Mouse (Mus musculus): ENCODE data around the gene Dnah17. TPM values are rescaled to one million over a fixed set of nuclear protein-coding genes. Genes with fewer than 3 reads are reported as not detected.

Dnah17 gene
- polyA plus RNA-seq, 1 experiment from 2014 or later: 0.27 TPM

DNA sequence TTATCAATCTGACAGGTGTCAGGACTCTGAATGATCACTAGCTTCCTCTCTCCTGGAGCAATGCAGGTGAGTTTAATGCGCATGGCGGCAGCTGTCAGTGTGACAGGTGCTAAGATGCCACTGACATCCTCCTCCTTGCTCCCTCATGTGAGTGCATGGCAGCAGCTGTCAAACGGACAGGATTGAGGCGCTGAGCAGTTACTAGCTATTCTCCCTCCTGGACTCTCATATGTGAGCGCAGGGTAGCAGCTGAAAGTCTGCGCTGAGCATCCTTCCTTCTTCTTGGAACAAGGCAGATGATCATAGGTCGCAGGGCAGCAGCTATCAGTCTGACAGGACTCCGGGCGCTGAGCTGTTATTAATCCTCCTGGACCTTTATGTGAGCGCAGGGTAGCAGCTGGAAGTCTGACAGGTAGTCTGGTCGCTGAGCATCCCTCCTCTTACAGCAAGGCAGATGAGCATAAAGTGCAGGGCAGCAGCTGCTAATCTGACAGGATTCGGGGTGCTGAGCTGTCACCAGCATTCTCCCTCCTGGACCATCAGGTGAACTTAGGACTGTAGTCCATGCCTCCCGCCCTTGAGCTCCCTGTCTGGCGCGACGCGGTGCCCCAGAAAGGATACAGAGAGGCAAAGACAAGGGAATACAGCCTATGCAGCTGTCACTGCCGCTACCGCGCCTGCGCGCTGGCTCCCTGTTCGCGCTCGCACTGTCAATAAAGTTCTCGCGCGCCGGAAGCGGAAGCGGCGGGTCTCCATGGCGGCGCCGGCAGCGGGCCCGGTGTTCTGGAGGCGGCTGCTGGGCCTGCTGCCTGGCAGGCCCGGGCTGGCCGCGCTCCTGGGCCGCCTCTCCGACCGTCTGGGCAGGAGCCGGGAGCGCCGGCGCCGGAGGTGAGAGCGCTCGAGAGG, 144.1 kb downstream of the Dnah17 start, which contains the start of gene Pgs1:
Gene Pgs1 (plus strand): TSS at position 167 of the 906 bp plus-strand sequence.
- Histone ChIP-seq H3K27me3 (no peaks in the 10 kb centered on the region), H3K9me3 (replicated peaks) (no peaks in the 10 kb centered on the region), H3K36me3 (no peaks in the 10 kb centered on the region), H3K4me2 (replicated peaks) (peak within 1 kb of the TSS; percentile 87), H3K4me1 (peaks cover 42% of the 10 kb centered on the region), H3K4me3 (peak within 1 kb of the TSS; percentile 100), H3K27ac (peak within 1 kb of the TSS; percentile 89), H3K9ac (peak within 1 kb of the TSS; percentile 98)
- WGBS: 6% methylated on average over 50 of the region's 51 CpGs
- ATAC-seq (ENCODE audit: low FRiP score): peak; percentile 87

DNA sequence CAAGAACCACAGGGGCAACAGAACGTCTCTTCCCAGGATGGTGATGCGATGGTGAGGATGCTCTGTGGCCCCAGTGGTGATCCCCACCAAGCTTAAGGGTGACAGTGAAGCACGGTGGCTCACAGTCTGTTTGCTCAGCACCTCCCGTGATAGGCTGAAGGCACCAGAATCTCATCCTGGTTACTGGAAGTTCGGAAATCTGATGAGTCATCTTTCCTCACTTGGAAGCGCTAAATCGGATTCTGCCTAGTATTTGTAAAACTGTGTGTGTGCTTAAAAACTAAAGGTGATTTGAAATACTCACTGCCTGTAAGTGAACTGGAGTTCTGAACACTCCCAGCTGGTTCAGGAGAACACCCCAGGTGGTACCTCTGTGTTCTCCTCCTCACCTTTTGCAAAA, 146.7 kb downstream of the Dnah17 start:
- H3K4me1 ChIP-seq: peaks cover 22% of the 10 kb centered on the region
- 71% methylated on average over 7 of the region's 7 CpGs for WGBS
- ATAC-seq (ENCODE audit: low FRiP score): no peak
- no peaks in the 10 kb centered on the region for H3K27me3 ChIP-seq
- H3K9ac ChIP-seq: no peak overlapping the region
- H3K9me3 ChIP-seq (replicated peaks): no peaks in the 10 kb centered on the region
- H3K27ac ChIP-seq: no peak overlapping the region
- no peaks in the 10 kb centered on the region for H3K36me3 ChIP-seq
- no peak overlapping the region for H3K4me3 ChIP-seq
- no peak overlapping the region for H3K4me2 ChIP-seq (replicated peaks)

- H3K27me3 ChIP-seq: no peaks in the 10 kb centered on the region
- H3K36me3 ChIP-seq: no peaks in the 10 kb centered on the region
- H3K4me2 ChIP-seq (replicated peaks): no peak overlapping the region
- ATAC-seq (ENCODE audit: low FRiP score): no peak
- H3K4me1 ChIP-seq: peaks cover 10% of the 10 kb centered on the region
- no peaks in the 10 kb centered on the region for H3K9me3 ChIP-seq (replicated peaks)
- WGBS: 78% methylated on average over 5 of the region's 5 CpGs
- H3K9ac ChIP-seq: no peak overlapping the region
- no peak overlapping the region for H3K4me3 ChIP-seq
- H3K27ac ChIP-seq: no peak overlapping the region
Observed at GRCm38 (mm10) chr11:117982426-117982825, 148.0 kb downstream of the Dnah17 start.

GRCm38 (mm10) chr11:117979388-117979787, 151.0 kb downstream of the Dnah17 start:
- Histone ChIP-seq H3K36me3 (no peaks in the 10 kb centered on the region), H3K27me3 (0 out of 2 replicates have a peak, but pooled peaks cover 3% of the 10 kb centered on the region), H3K9ac (no peak overlapping the region), H3K4me3 (no peak overlapping the region), H3K27ac (no peak overlapping the region), H3K4me1 (peaks cover 25% of the 10 kb centered on the region), H3K4me2 (replicated peaks) (no peak overlapping the region), H3K9me3 (replicated peaks) (no peaks in the 10 kb centered on the region)
- WGBS: 58% methylated on average over 7 of the region's 7 CpGs
- no peak for ATAC-seq (ENCODE audit: low FRiP score)

GRCm38 (mm10) chr11:117977694-117978360, 152.6 kb downstream of the Dnah17 start:
- no peak for ATAC-seq (ENCODE audit: low FRiP score)
- H3K9ac ChIP-seq: no peak overlapping the region
- H3K4me2 ChIP-seq (replicated peaks): no peak overlapping the region
- no peak overlapping the region for H3K4me3 ChIP-seq
- peaks cover 26% of the 10 kb centered on the region for H3K4me1 ChIP-seq
- H3K27me3 ChIP-seq: 0 out of 2 replicates have a peak, but pooled peaks cover 3% of the 10 kb centered on the region
- H3K36me3 ChIP-seq: no peaks in the 10 kb centered on the region
- no peak overlapping the region for H3K27ac ChIP-seq
- H3K9me3 ChIP-seq (replicated peaks): no peaks in the 10 kb centered on the region
- 46% methylated on average over 4 of the region's 5 CpGs for WGBS

- no peaks in the 10 kb centered on the region for H3K36me3 ChIP-seq
- H3K9me3 ChIP-seq (replicated peaks): no peaks in the 10 kb centered on the region
- peak overlapping the region; percentile 19 for H3K4me2 ChIP-seq (replicated peaks)
- H3K4me3 ChIP-seq: no peak overlapping the region
- ATAC-seq (ENCODE audit: low FRiP score): peak; percentile 79
- no peak overlapping the region for H3K9ac ChIP-seq
- peak overlapping the region; percentile 90 for H3K27ac ChIP-seq
- 2% methylated on average over 8 of the region's 8 CpGs for WGBS
- H3K4me1 ChIP-seq: peaks cover 26% of the 10 kb centered on the region
- peaks cover 13% of the 10 kb centered on the region for H3K27me3 ChIP-seq
Observed at GRCm38 (mm10) chr11:117976081-117976582, 154.3 kb downstream of the Dnah17 start.

DNA sequence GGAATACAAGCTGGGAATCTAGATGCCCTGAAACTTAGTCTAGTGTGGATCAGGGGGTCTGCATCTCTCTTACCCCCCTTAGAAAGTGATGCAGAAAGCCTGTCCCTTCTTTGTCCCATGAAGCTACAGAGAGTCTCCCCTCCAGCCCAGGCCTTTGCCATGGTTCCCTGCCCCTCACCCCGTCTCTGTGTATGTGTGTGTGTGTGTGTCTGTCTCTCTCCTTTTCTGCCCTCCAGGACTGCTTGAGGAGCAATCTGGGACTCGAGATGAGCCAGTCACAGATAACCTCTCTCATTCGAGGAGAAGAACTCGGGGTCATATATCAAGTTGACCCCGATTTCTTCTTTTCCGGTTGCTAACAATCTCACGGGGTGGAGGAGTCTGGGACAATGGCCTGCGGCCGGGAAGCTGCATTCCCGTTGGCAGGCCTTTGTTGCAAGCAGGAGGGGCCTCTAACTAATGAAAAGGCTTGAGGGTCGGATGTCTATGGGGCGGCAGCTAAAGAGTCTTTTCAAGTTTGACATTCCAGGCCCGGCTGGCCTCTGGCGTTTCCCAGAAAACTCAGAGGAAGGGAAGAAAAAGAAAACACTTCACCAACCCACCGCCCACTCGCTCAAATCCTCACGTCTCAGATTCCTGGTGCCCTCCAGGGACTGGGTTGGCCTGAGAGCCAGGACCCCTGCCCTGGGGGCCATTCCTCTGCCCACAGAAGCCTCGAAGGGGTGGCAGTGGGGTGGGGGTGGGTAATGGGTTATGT, 155.0 kb downstream of the Dnah17 start:
- H3K4me2 ChIP-seq (replicated peaks): peak overlapping the region; percentile 19
- no peak overlapping the region for H3K9ac ChIP-seq
- H3K4me3 ChIP-seq: no peak overlapping the region
- no peaks in the 10 kb centered on the region for H3K36me3 ChIP-seq
- peak; percentile 69; the same call in 1 of the 2 replicates for ATAC-seq (ENCODE audit: low FRiP score)
- peaks cover 28% of the 10 kb centered on the region for H3K4me1 ChIP-seq
- peak overlapping the region; percentile 90 for H3K27ac ChIP-seq
- peaks cover 13% of the 10 kb centered on the region for H3K27me3 ChIP-seq
- H3K9me3 ChIP-seq (replicated peaks): no peaks in the 10 kb centered on the region
- WGBS: 2% methylated on average over 18 of the region's 18 CpGs

DNA sequence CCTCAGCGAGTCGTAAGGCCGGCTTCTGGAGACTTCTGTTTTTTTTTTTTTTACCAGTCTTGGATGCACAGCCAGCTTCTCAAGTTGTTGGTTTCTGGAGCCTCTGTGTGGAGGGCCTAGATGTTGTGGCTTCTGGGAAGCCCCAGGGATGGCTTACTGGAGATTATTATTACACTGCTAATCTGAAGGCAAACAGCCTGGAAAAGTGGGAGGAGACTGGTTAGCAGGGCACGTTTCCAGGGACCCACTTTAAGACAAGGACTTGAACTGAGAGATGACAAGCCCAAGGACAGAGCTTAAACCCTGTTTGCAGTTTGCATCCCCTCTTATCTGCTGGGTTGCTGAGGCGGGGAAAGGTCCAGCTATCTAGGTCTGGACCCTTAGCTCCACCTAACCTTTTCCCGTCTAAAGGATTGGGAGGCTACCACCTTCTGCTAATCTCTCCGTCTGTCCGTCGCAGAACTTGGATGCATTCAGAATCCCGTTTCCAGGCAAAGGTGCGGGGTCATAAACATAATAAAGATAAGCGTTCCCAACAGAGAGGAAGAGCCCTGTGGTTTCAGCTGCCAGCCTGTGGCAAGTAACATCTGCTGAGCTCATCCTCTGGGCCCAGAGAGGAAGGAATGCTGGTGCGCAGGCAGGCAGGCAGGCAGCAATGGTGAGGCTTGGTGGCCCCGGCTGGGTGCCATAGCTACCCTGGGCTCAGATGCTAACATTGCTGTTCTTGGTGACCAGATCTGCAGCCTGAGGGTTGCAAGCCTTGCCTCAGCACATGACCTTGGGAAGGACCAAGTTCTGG, 155.9 kb downstream of the Dnah17 start:
- H3K9me3 ChIP-seq (replicated peaks): no peaks in the 10 kb centered on the region
- H3K9ac ChIP-seq: no peak overlapping the region
- H3K36me3 ChIP-seq: no peaks in the 10 kb centered on the region
- H3K27ac ChIP-seq: peak overlapping the region; percentile 90
- peaks cover 13% of the 10 kb centered on the region for H3K27me3 ChIP-seq
- no peak for ATAC-seq (ENCODE audit: low FRiP score)
- H3K4me2 ChIP-seq (replicated peaks): no peak overlapping the region
- WGBS: 21% methylated on average over 14 of the region's 14 CpGs
- H3K4me1 ChIP-seq: peaks cover 35% of the 10 kb centered on the region
- no peak overlapping the region for H3K4me3 ChIP-seq

GRCm38 (mm10) chr11:117973569-117973968, 156.9 kb downstream of the Dnah17 start:
- Histone ChIP-seq H3K4me2 (replicated peaks) (no peak overlapping the region), H3K27me3 (peaks cover 13% of the 10 kb centered on the region), H3K9ac (no peak overlapping the region), H3K4me3 (no peak overlapping the region), H3K36me3 (no peaks in the 10 kb centered on the region), H3K4me1 (peaks cover 37% of the 10 kb centered on the region), H3K9me3 (replicated peaks) (no peaks in the 10 kb centered on the region), H3K27ac (no peak overlapping the region)
- ATAC-seq (ENCODE audit: low FRiP score): no peak
- WGBS: 35% methylated on average over 5 of the region's 5 CpGs

- Histone ChIP-seq H3K36me3 (no peaks in the 10 kb centered on the region), H3K9ac (no peak overlapping the region), H3K4me1 (peaks cover 41% of the 10 kb centered on the region), H3K27ac (no peak overlapping the region), H3K27me3 (peaks cover 13% of the 10 kb centered on the region), H3K9me3 (replicated peaks) (no peaks in the 10 kb centered on the region), H3K4me2 (replicated peaks) (no peak overlapping the region), H3K4me3 (no peak overlapping the region)
- 66% methylated on average over 11 of the region's 11 CpGs for WGBS
- no peak for ATAC-seq (ENCODE audit: low FRiP score)
Observed at GRCm38 (mm10) chr11:117972656-117973558, 157.5 kb downstream of the Dnah17 start.

All from hindbrain, embryonic 12.5 days (tissue).